Mouse (Mus musculus): ENCODE measurements around the gene Arl16. TPM values are rescaled to one million over a fixed set of nuclear protein-coding genes. Genes with fewer than 3 reads are reported as not detected.
"Not testable (repeated sequence)": the region's sequence is repeated elsewhere in the genome, so short reads cannot be mapped to it uniquely, and the experiment has no call there.

Gene Arl16
- polyA plus RNA-seq (2015; fragmentation: Nextera tagmentation; extraction: Ambion mirVana): 40.3 and 44.8 TPM in 2 replicates

DNA sequence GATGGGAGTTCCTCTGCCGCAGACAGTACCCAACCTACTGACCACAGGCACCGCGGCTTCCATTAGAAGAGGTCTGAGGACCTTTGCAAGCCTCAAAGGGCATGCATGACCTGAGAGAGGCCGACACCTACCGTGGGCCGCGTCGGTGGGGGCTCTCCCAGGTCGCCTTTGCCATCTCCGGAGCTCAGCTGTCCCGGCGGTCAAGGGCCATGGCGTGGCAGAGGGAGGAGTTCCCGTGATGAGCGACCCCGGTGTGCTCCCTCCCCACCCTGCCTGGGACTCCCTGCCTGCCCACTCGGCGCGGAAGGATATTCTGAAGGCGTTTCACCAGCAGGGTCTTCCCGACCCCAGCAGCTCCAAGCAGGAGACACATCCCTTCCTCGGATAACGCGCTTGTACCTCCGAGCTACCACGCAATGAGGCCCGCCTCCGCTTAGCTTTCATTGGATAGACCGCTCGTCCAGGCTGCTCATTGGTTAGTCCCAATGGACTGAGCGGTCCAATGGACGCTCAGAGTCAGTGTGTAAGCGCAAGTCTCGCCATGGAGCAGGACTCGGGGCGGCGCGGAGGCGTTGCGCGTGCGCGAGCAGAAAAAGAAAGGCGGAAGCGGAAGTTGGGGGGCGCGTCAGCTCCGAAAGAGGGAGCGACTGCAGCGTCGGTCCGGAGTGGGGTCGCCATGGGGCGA lies at the start of gene Arl16:
Gene Arl16 (minus strand): TSS at position 557 of the 685 bp plus-strand sequence.
- peak within 1 kb of the TSS; percentile 90 for H3K9ac ChIP-seq (ENCODE audit: low read length)
- peak; percentile 100 for ATAC-seq (ENCODE audit: low read depth)
- H3K27me3 ChIP-seq (ENCODE audit: control insufficient read depth, insufficient read depth, low read depth, low read length): no peaks in the 10 kb centered on the region
- peak within 1 kb of the TSS; percentile 94 for H3K4me2 ChIP-seq (ENCODE audit: low read depth, low read length)
- H3K9me3 ChIP-seq (ENCODE audit: control insufficient read depth, low read length): no peaks in the 10 kb centered on the region
- under 1% methylated on average over 51 of the region's 54 CpGs for WGBS
- peaks cover 10% of the 10 kb centered on the region for H3K36me3 ChIP-seq (ENCODE audit: control insufficient read depth, insufficient read depth, low read length)
- peak within 1 kb of the TSS; percentile 65 for H3K27ac ChIP-seq (ENCODE audit: low read length)
- peak within 1 kb of the TSS; percentile 96 for H3K4me3 ChIP-seq (ENCODE audit: low read length)
- peaks cover 16% of the 10 kb centered on the region for H3K4me1 ChIP-seq (replicated peaks; ENCODE audit: control insufficient read depth, insufficient read depth, low read length)

GRCm38 (mm10) chr11:120517147-120517546 lies 49.7 kb upstream of the Arl16 start:
- no peaks in the 10 kb centered on the region; the same call in 1 of the 2 replicates for H3K27me3 ChIP-seq (ENCODE audit: control insufficient read depth, insufficient read depth, low read depth, low read length)
- H3K4me2 ChIP-seq (ENCODE audit: low read depth, low read length): no peak overlapping the region
- no peak overlapping the region for H3K27ac ChIP-seq (ENCODE audit: low read length)
- WGBS: 76% methylated on average over 4 of the region's 4 CpGs
- H3K4me1 ChIP-seq (replicated peaks; ENCODE audit: control insufficient read depth, insufficient read depth, low read length): peaks cover 13% of the 10 kb centered on the region
- H3K36me3 ChIP-seq (ENCODE audit: control insufficient read depth, insufficient read depth, low read length): no peaks in the 10 kb centered on the region
- no peak overlapping the region for H3K4me3 ChIP-seq (ENCODE audit: low read length)
- no peak for ATAC-seq (ENCODE audit: low read depth)
- no peak overlapping the region for H3K9ac ChIP-seq (ENCODE audit: low read length)
- H3K9me3 ChIP-seq (ENCODE audit: control insufficient read depth, low read length): no peaks in the 10 kb centered on the region

DNA sequence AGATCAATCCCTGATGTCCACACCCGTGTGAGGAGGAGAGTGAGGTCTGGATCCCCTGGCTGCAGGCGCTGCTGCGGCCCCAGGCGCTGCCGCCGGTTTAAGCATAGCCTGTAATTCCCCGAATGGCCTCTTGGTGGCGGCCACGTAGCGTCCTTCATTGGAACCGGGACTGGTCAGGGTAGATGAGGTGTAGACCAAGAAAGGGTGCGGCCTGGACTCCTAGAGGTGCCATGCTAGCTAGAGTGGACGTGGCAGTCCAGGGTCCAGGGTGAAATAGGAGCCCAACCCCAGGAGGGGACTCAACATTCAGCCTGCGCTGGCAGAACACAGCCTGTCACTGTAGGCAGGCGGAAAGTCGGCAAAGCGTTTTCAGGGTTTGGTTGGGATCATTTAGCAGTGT lies 48.2 kb upstream of the Arl16 start:
- H3K27me3 ChIP-seq (ENCODE audit: control insufficient read depth, insufficient read depth, low read depth, low read length): no peaks in the 10 kb centered on the region; the same call in 1 of the 2 replicates
- ATAC-seq (ENCODE audit: low read depth): peak; percentile 62; the same call in 1 of the 2 replicates
- H3K4me3 ChIP-seq (ENCODE audit: low read length): no peak overlapping the region
- no peak overlapping the region for H3K4me2 ChIP-seq (ENCODE audit: low read depth, low read length)
- no peaks in the 10 kb centered on the region for H3K36me3 ChIP-seq (ENCODE audit: control insufficient read depth, insufficient read depth, low read length)
- H3K4me1 ChIP-seq (replicated peaks; ENCODE audit: control insufficient read depth, insufficient read depth, low read length): peaks cover 14% of the 10 kb centered on the region
- H3K9ac ChIP-seq (ENCODE audit: low read length): no peak overlapping the region
- 18% methylated on average over 17 of the region's 17 CpGs for WGBS
- H3K27ac ChIP-seq (ENCODE audit: low read length): no peak overlapping the region
- H3K9me3 ChIP-seq (ENCODE audit: control insufficient read depth, low read length): no peaks in the 10 kb centered on the region

DNA sequence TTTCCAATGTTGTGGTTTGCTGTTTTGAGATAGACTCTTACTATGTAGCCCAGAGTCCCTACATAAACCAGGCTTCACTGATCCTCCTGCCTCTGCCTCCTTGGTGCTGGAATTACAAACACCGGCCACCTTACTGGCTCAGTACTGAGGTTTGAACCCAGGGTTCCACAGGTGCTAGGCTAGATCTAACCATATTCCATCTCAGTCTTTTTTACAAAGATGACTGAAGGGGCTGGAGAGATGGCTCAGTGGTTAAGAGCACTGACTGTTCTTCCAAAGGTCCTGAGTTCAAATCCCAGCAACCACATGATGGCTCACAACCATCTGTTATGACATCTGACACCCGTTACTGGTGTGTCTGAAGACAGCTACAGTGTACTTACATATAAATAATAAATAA lies 46.9 kb upstream of the Arl16 start:
- ATAC-seq (ENCODE audit: low read depth): not testable (repeated sequence)
- WGBS: 84% methylated on average over 2 of the region's 2 CpGs

GRCm38 (mm10) chr11:120512790-120513453 lies 45.5 kb upstream of the Arl16 start:
- Histone ChIP-seq H3K27ac (ENCODE audit: low read length) (no peak overlapping the region), H3K27me3 (ENCODE audit: control insufficient read depth, insufficient read depth, low read depth, low read length) (no peaks in the 10 kb centered on the region; the same call in 1 of the 2 replicates), H3K4me3 (ENCODE audit: low read length) (no peak overlapping the region), H3K36me3 (ENCODE audit: control insufficient read depth, insufficient read depth, low read length) (no peaks in the 10 kb centered on the region), H3K4me2 (ENCODE audit: low read depth, low read length) (no peak overlapping the region), H3K4me1 (replicated peaks; ENCODE audit: control insufficient read depth, insufficient read depth, low read length) (peaks cover 9% of the 10 kb centered on the region), H3K9ac (ENCODE audit: low read length) (no peak overlapping the region), H3K9me3 (ENCODE audit: control insufficient read depth, low read length) (no peaks in the 10 kb centered on the region)
- ATAC-seq (ENCODE audit: low read depth): no peak
- WGBS: 26% methylated on average over 6 of the region's 6 CpGs

More for the DNA sequence above, 46.9 kb upstream of the Arl16 start:
- not testable (repeated sequence) for H3K36me3 ChIP-seq (ENCODE audit: control insufficient read depth, insufficient read depth, low read length); H3K4me2 ChIP-seq (ENCODE audit: low read depth, low read length); H3K9me3 ChIP-seq (ENCODE audit: control insufficient read depth, low read length); H3K9ac ChIP-seq (ENCODE audit: low read length); H3K4me3 ChIP-seq (ENCODE audit: low read length); H3K27me3 ChIP-seq (ENCODE audit: control insufficient read depth, insufficient read depth, low read depth, low read length); H3K27ac ChIP-seq (ENCODE audit: low read length)
- peaks cover 18% of the 10 kb centered on the region for H3K4me1 ChIP-seq (replicated peaks; ENCODE audit: control insufficient read depth, insufficient read depth, low read length)

- H3K27ac ChIP-seq (ENCODE audit: low read length): peak overlapping the region; percentile 72
- no peaks in the 10 kb centered on the region; the same call in 1 of the 2 replicates for H3K27me3 ChIP-seq (ENCODE audit: control insufficient read depth, insufficient read depth, low read depth, low read length)
- ATAC-seq (ENCODE audit: low read depth): peak; percentile 36
- peak overlapping the region; percentile 57 for H3K4me2 ChIP-seq (ENCODE audit: low read depth, low read length)
- 7% methylated on average over 16 of the region's 16 CpGs for WGBS
- peak overlapping the region; percentile 69 for H3K9ac ChIP-seq (ENCODE audit: low read length)
- no peaks in the 10 kb centered on the region for H3K36me3 ChIP-seq (ENCODE audit: control insufficient read depth, insufficient read depth, low read length)
- peak overlapping the region; percentile 35 for H3K4me3 ChIP-seq (ENCODE audit: low read length)
- H3K4me1 ChIP-seq (replicated peaks; ENCODE audit: control insufficient read depth, insufficient read depth, low read length): peaks cover 8% of the 10 kb centered on the region
- H3K9me3 ChIP-seq (ENCODE audit: control insufficient read depth, low read length): no peaks in the 10 kb centered on the region
These were observed 43.1 kb upstream of the Arl16 start for GRCm38 (mm10) chr11:120510375-120511030.

- no peak overlapping the region; the same call in 1 of the 2 replicates for H3K4me3 ChIP-seq (ENCODE audit: low read length)
- H3K9me3 ChIP-seq (ENCODE audit: control insufficient read depth, low read length): no peaks in the 10 kb centered on the region
- H3K27me3 ChIP-seq (ENCODE audit: control insufficient read depth, insufficient read depth, low read depth, low read length): no peaks in the 10 kb centered on the region; the same call in 1 of the 2 replicates
- no peak for ATAC-seq (ENCODE audit: low read depth)
- peak overlapping the region; percentile 57 for H3K4me2 ChIP-seq (ENCODE audit: low read depth, low read length)
- 33% methylated on average over 4 of the region's 4 CpGs for WGBS
- no peaks in the 10 kb centered on the region for H3K36me3 ChIP-seq (ENCODE audit: control insufficient read depth, insufficient read depth, low read length)
- peak overlapping the region; percentile 72 for H3K27ac ChIP-seq (ENCODE audit: low read length)
- peak overlapping the region; percentile 69; the same call in 1 of the 2 replicates for H3K9ac ChIP-seq (ENCODE audit: low read length)
- peaks cover 8% of the 10 kb centered on the region for H3K4me1 ChIP-seq (replicated peaks; ENCODE audit: control insufficient read depth, insufficient read depth, low read length)
These were observed 42.5 kb upstream of the Arl16 start for GRCm38 (mm10) chr11:120509940-120510339.

DNA sequence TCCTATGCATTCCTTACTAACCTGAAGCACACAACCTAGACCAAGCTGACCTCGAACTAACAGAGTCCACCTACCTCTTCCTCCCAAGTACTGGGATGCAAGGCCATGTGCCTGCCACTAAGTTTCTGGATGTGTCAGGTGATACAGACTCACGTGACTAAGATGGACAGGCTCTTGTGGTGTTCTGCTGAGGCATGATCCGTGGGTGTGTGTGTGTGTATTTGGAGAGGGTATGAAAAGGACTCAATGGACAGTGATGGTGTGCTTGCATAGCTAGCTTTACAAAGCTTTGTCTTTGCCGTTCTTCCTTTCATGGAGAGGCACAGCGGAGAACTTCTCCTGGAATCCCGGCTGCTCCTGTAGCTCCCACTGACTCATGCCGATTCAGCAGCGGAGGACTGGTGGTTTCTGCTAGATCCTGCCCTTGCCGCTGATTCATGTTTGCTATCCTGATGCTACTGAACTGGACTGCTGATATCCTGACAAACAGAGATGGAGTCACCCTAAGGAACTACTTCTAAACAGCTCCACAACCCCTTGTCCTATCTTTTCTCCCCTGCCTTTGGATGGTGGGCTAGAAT lies 41.0 kb upstream of the Arl16 start:
- ATAC-seq (ENCODE audit: low read depth): 0 out of 2 replicates have a peak, but pooled peaks have one; percentile 1
- no peaks in the 10 kb centered on the region for H3K36me3 ChIP-seq (ENCODE audit: control insufficient read depth, insufficient read depth, low read length)
- H3K9me3 ChIP-seq (ENCODE audit: control insufficient read depth, low read length): no peaks in the 10 kb centered on the region
- no peaks in the 10 kb centered on the region for H3K27me3 ChIP-seq (ENCODE audit: control insufficient read depth, insufficient read depth, low read depth, low read length)
- H3K9ac ChIP-seq (ENCODE audit: low read length): no peak overlapping the region
- H3K4me3 ChIP-seq (ENCODE audit: low read length): no peak overlapping the region
- peak overlapping the region; percentile 89 for H3K27ac ChIP-seq (ENCODE audit: low read length)
- WGBS: 71% methylated on average over 9 of the region's 9 CpGs
- H3K4me1 ChIP-seq (replicated peaks; ENCODE audit: control insufficient read depth, insufficient read depth, low read length): peaks cover 8% of the 10 kb centered on the region
- 0 out of 2 replicates have a peak overlapping the region, but pooled peaks have one; percentile 7 for H3K4me2 ChIP-seq (ENCODE audit: low read depth, low read length)
